Mouse (Mus musculus) cerebellum, adult 2 months (tissue): Measurements from ENCODE around the gene Il18bp. TPM values are rescaled to one million over a fixed set of nuclear protein-coding genes. Genes with fewer than 3 reads are reported as not detected.
"Not testable (repeated sequence)": the region's sequence is repeated elsewhere in the genome, so short reads cannot be mapped to it uniquely, and the experiment has no call there.

Experiments
- DNase-seq, 2 experiments: peaks; one replicate each; pipeline ENCODE4 v3.0.0; 2021
- H3K27ac ChIP-seq: fragments of 200-500 bp; 2 replicates; pipeline ENCODE4 v1.5.1; 2012; ENCODE audit warnings: low read length, control low read depth, inconsistent platforms; ENCODE audit not compliant: insufficient read depth
- H3K27me3 ChIP-seq: fragments of 200-500 bp; 2 replicates; pipeline ENCODE4 v1.6.1; 2012; ENCODE audit warnings: inconsistent platforms, mild to moderate bottlenecking, low read length, moderate library complexity; ENCODE audit not compliant: control insufficient read depth, insufficient read depth
- H3K4me1 ChIP-seq: fragments of 200-500 bp; 2 replicates; pipeline ENCODE4 v1.6.1; 2011; ENCODE audit warnings: low read length; ENCODE audit not compliant: control insufficient read depth, insufficient read depth
- H3K4me3 ChIP-seq: fragments of 200-500 bp; replicated peaks from 2 replicates; pipeline ENCODE3; 2011; ENCODE audit warnings: mild to moderate bottlenecking, low read depth, low read length, control low read depth; ENCODE audit not compliant: insufficient read depth
- CTCF ChIP-seq: fragments of 200-500 bp; IDR thresholded peaks from 2 replicates; pipeline ENCODE4 v1.5.1; 2011; ENCODE audit warnings: low read depth, mild to moderate bottlenecking, control low read depth, low read length, moderate library complexity, borderline replicate concordance; ENCODE audit not compliant: insufficient read depth
- POLR2A ChIP-seq: fragments of 200-500 bp; IDR thresholded peaks from 2 replicates; pipeline ENCODE4 v1.6.1; 2011; ENCODE audit warnings: low read length, control low read depth, borderline replicate concordance; ENCODE audit not compliant: insufficient read depth
- WGBS: fragments of 180-500 bp; shearing (Covaris S2); methylation state at CpG from one replicate; pipeline ENCODE4 v1.1.7; 2018; 5-methylcytosine and 5-hydroxymethylcytosine counted together
- polyA plus RNA-seq: library from polyadenylated mRNA; depleted of rRNA; stranded (reverse); fragments of >200 nt; gene quantifications from 2 replicates; pipeline ENCODE4 v1.2.3, GENCODE M21; 2012; rRNA removed

The Il18bp gene
- polyA plus RNA-seq, result 13.7 and 14.6 TPM in 2 replicates

GRCm38 (mm10) chr7:102018590-102018989 lies at the start of gene Il18bp:
Gene Il18bp, minus strand, starts transcription at chr7:102018690.
- 68% methylated on average over 3 of the region's 3 CpGs for WGBS
- Histone ChIP-seq H3K4me3 (no peak within 1 kb of the TSS), H3K27me3 (no peaks in the 10 kb centered on the region), H3K4me1 (peaks cover 16% of the 10 kb centered on the region), H3K27ac (peak within 1 kb of the TSS; percentile 66)
- no peak for DNase-seq
- no peak for TF ChIP-seq POLR2A

DNA sequence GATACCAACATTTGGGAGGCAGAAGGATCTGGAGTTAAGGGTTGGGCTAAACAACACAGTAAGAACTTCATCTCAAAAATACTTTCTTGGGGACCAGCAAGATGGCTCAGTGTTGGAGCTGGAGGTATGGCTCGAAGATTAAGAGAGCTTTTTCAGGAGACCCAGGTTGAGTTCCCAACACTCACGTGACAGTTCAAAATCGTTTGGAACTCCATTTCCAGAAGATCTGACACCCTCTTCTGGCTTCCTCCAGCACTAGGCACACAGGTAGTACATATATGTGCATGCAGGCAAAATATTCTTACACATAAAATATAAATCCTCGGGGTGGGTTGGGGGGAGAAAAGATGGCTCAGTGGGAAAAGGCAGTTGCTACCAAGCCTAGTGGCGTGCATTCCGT lies 47.9 kb upstream of the Il18bp start:
- H3K27me3 ChIP-seq, result no peaks in the 10 kb centered on the region
- no peak for DNase-seq
- H3K4me1 ChIP-seq, result no peaks in the 10 kb centered on the region; the same call in 1 of the 2 replicates
- 58% methylated on average over 6 of the region's 6 CpGs for WGBS
- no peak for TF ChIP-seq POLR2A
- no peak for TF ChIP-seq CTCF
- H3K27ac ChIP-seq, result no peak overlapping the region
- no peak overlapping the region for H3K4me3 ChIP-seq

DNA sequence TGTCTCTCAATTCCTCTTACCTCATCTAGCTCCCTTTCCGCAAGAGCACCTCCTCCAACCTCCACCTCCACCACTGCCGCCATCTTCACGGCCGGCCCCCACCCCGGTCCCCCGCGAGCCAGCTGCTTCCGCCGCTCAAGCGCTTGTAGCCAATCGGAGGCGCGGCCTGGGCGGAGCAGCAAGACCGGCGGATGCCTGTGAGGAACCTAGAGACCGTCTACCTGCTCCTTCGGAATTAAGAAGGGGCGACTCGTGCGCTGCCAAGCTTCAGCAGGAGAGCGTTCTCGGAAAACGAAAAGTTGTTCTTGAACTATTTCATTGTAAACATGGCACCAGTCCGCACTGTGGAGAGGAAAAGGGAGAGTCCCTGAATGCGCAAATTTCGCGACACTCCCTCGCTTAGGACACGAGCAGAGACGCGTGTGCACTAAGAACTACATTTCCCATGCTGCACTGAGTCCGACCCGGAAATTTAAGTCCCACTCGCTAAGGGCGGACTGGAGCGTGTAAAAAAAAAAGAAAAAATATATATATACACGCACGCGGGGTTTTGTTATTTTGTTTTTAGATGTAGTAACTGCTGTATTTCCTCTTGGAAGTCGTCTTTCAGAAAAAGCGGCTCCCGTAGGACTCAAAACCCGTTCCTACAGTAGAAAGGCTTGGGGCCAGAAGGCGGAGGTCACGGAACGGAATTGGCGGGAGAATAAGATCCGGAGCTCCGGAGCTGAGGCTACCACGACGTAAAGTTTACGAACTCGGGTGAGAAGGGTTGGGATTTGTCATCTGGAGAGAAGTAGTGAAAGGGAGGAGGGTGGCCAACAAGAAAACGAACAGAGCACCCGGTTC lies 46.8 kb upstream of the Il18bp start, which contains the start of the genes Rnf121, Xndc1 and Xntrpc:
Rnf121 (minus strand) TSS at position 424 of the 846 bp plus-strand sequence.
Xndc1 (plus strand) TSS at position 466 of the 846 bp plus-strand sequence.
Xntrpc (plus strand) TSS at position 668 of the 846 bp plus-strand sequence.
- TF ChIP-seq POLR2A, result peak; percentile 78
- no peak for TF ChIP-seq CTCF
- H3K4me3 ChIP-seq, result peak within 1 kb of the TSS; percentile 72
- under 1% methylated on average over 56 of the region's 56 CpGs for WGBS
- H3K4me1 ChIP-seq, result no peaks in the 10 kb centered on the region; the same call in 1 of the 2 replicates
- H3K27me3 ChIP-seq, result no peaks in the 10 kb centered on the region
- peak; percentile 94 for DNase-seq
- H3K27ac ChIP-seq, result peak within 1 kb of the TSS; percentile 57

GRCm38 (mm10) chr7:102064655-102065045 lies 46.2 kb upstream of the Il18bp start:
- Histone ChIP-seq H3K27ac (peak overlapping the region; percentile 57), H3K27me3 (no peaks in the 10 kb centered on the region), H3K4me3 (peak overlapping the region; percentile 72), H3K4me1 (no peaks in the 10 kb centered on the region; the same call in 1 of the 2 replicates)
- 2% methylated on average over 9 of the region's 9 CpGs for WGBS
- TF ChIP-seq CTCF (no peak), POLR2A (no peak)
- DNase-seq, result no peak

DNA sequence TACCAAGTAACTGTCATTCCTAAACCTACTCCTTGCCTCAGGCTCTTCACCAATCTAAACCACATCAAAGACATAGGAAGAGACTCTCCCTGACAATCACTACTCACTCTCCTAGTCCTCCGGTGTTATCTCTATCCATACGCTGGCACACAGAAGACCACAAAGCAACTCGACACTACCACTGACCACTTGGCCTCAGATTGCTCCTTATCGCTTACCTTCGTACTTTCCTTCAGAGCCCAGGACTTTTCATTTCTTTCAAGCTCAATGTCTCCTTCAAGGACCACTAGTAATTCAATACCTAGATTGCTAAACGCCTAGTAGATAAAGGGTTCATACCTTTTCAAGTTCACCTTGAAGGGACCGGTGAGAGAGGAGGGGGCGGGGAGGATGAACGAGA lies 45.4 kb upstream of the Il18bp start:
- WGBS, result 88% methylated on average over 9 of the region's 9 CpGs
- TF ChIP-seq CTCF (no peak), POLR2A (no peak)
- Histone ChIP-seq H3K4me1 (no peaks in the 10 kb centered on the region; the same call in 1 of the 2 replicates), H3K4me3 (peak overlapping the region; percentile 72), H3K27ac (no peak overlapping the region), H3K27me3 (no peaks in the 10 kb centered on the region)
- no peak for DNase-seq

GRCm38 (mm10) chr7:102062203-102062602 lies 43.7 kb upstream of the Il18bp start:
- Histone ChIP-seq H3K27ac (no peak overlapping the region), H3K4me1 (no peaks in the 10 kb centered on the region; the same call in 1 of the 2 replicates), H3K27me3 (no peaks in the 10 kb centered on the region), H3K4me3 (no peak overlapping the region)
- WGBS, result 92% methylated on average over 1 of the region's 1 CpGs
- DNase-seq, result no peak
- TF ChIP-seq POLR2A, result no peak
- no peak for TF ChIP-seq CTCF

DNA sequence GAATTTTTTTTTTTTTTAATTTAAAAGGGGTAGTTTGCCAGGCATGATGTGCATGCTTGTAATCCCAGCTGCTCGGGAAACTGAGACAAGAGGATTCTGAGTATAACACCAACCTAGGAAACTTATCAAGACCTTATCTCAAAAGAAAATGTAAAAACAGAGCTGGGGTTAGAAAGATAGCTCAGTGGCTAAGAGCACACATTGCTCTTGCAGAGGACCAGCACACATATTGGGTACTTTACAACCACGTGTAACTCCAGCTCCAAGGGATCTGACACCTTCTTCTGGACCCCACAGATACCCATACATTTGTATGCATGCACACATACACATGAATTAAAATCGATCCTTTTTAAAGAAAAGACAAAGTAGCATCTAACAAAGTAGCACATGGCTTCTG lies 42.9 kb upstream of the Il18bp start:
- Histone ChIP-seq H3K27me3 (no peaks in the 10 kb centered on the region), H3K4me3 (no peak overlapping the region), H3K4me1 (peaks cover 2% of the 10 kb centered on the region; the same call in 1 of the 2 replicates), H3K27ac (no peak overlapping the region)
- 90% methylated on average over 3 of the region's 3 CpGs for WGBS
- DNase-seq, result no peak
- TF ChIP-seq POLR2A (no peak), CTCF (no peak)

- not testable (repeated sequence) for H3K27me3 ChIP-seq, H3K27ac ChIP-seq, H3K4me1 ChIP-seq, DNase-seq, H3K4me3 ChIP-seq
Measured at GRCm38 (mm10) chr7:102048524-102048923, 30.0 kb upstream of the Il18bp start.
